Mouse (Mus musculus) left cerebral cortex, adult 2 months (tissue): ENCODE measurements at regions not wholly inside any gene's neighbourhood (a gene's known extent, or its start where the extent isn't known, plus 50 kb on each side); places are given as distances from the start of the nearest gene placed in this dataset.

Source experiments
- DNase-seq, 2 experiments: peaks; one replicate each; pipeline ENCODE4 v3.0.0; 2021 to 2022; ENCODE audit warnings: low spot score in 2 of 2, mixed read lengths in 1 of 2; ENCODE audit errors: extremely low spot score in 1 of 2
- H3K27ac ChIP-seq: fragments of 200-600 bp; 2 replicates; pipeline ENCODE4 v1.8.1; 2022
- H3K4me3 ChIP-seq: fragments of 200-600 bp; 2 replicates; pipeline ENCODE4 v1.8.1; 2022
- CTCF ChIP-seq: fragments of 200-600 bp; IDR thresholded peaks from 2 replicates; pipeline ENCODE4 v1.8.1; 2022; ENCODE audit warnings: antibody characterized with exemption, mild to moderate bottlenecking, moderate library complexity
- intact Hi-C: fragments of 180-260 bp; cut with DNase I; formaldehyde crosslinking; loops from one replicate; pipeline ENCODE4 v1.15.1; 2025

- no peak for DNase-seq
- intact Hi-C loops: no loop called here
- no peak for TF ChIP-seq CTCF
- H3K27ac ChIP-seq: no peak overlapping the region
- H3K4me3 ChIP-seq: no peak overlapping the region
Measured at GRCm38 (mm10) chr6:12244151-12244550, 336.5 kb downstream of the Phf14 start.

- intact Hi-C loops: no loop called here
Measured at GRCm38 (mm10) chr6:12247975-12248374, 340.4 kb downstream of the Phf14 start.

GRCm38 (mm10) chr6:12248599-12248998 lies 341.0 kb downstream of the Phf14 start:
- no peak overlapping the region for H3K27ac ChIP-seq
- intact Hi-C loops: no loop called here
- H3K4me3 ChIP-seq: no peak overlapping the region
- peak in 1 of 2 experiments; percentile 23 for DNase-seq
- TF ChIP-seq CTCF: no peak

More at GRCm38 (mm10) chr6:12247975-12248374, 340.4 kb downstream of the Phf14 start:
- H3K4me3 ChIP-seq: no peak overlapping the region
- no peak for TF ChIP-seq CTCF
- H3K27ac ChIP-seq: no peak overlapping the region
- DNase-seq: no peak

- Histone ChIP-seq H3K4me3 (no peak overlapping the region), H3K27ac (no peak overlapping the region)
- intact Hi-C loops: loop anchor here (10.0 kb wide), 1 partner anchor 330 kb away; no protein-coding TSS in a partner anchor
- DNase-seq: no peak
- TF ChIP-seq CTCF: no peak
Measured at GRCm38 (mm10) chr6:12254507-12254906, 346.9 kb downstream of the Phf14 start.

- no peak for DNase-seq
- intact Hi-C loops: loop anchor here (10.0 kb wide), 1 partner anchor 331 kb away; no protein-coding TSS in a partner anchor
- Histone ChIP-seq H3K27ac (no peak overlapping the region), H3K4me3 (no peak overlapping the region)
- TF ChIP-seq CTCF: no peak
Measured at GRCm38 (mm10) chr6:12255434-12255833, 347.8 kb downstream of the Phf14 start.

GRCm38 (mm10) chr6:12258273-12258672 lies 350.7 kb downstream of the Phf14 start:
- DNase-seq: no peak
- TF ChIP-seq CTCF: no peak
- no peak overlapping the region for H3K27ac ChIP-seq
- no peak overlapping the region for H3K4me3 ChIP-seq
- intact Hi-C loops: loop anchor here (10.0 kb wide), 1 partner anchor 333 kb away; no protein-coding TSS in a partner anchor

- DNase-seq: no peak
- intact Hi-C loops: loop anchor here (10.0 kb wide), 1 partner anchor 334 kb away; no protein-coding TSS in a partner anchor
- Histone ChIP-seq H3K4me3 (no peak overlapping the region), H3K27ac (no peak overlapping the region)
- no peak for TF ChIP-seq CTCF
Measured at GRCm38 (mm10) chr6:12258940-12259481, 351.4 kb downstream of the Phf14 start.

- Histone ChIP-seq H3K4me3 (no peak overlapping the region), H3K27ac (no peak overlapping the region)
- intact Hi-C loops: loop anchor here (5.0 to 10.0 kb wide), 4 partner anchors 132 to 975 kb away; no protein-coding TSS in a partner anchor
- no peak for DNase-seq
- no peak for TF ChIP-seq CTCF
Measured at GRCm38 (mm10) chr6:12259629-12260028, 352.0 kb downstream of the Phf14 start.

GRCm38 (mm10) chr6:12260325-12261076 lies 352.9 kb downstream of the Phf14 start:
- intact Hi-C loops: loop anchor here (5.0 to 10.0 kb wide), 3 partner anchors 133 to 976 kb away; no protein-coding TSS in a partner anchor
- DNase-seq: peak; percentile 41 to 53
- no peak overlapping the region for H3K27ac ChIP-seq
- peak; percentile 72 for TF ChIP-seq CTCF
- peak overlapping the region; percentile 32 for H3K4me3 ChIP-seq
